Mouse (Mus musculus): ENCODE data around the gene H2afy. TPM values are rescaled to one million over a fixed set of nuclear protein-coding genes. Genes with fewer than 3 reads are reported as not detected.

Gene H2afy
- polyA plus RNA-seq (2021; fragmentation: Nextera tagmentation), result 35.1 and 92.5 TPM in 2 replicates
- long read RNA-seq, experiment 1, transcript H2afy-201 (9 exons, 2,046 nt), result major isoform, 7 of 33 reads
- long read RNA-seq, experiment 1, partial matches to known transcripts, result 8 of 33 reads
- long read RNA-seq, experiment 1, other reads (novel, unspliced or antisense), result 12 of 33 reads
- long read RNA-seq, experiment 2, partial matches to known transcripts, result 14 of 58 reads
- long read RNA-seq, experiment 2, other reads (novel, unspliced or antisense), result 35 of 58 reads

DNA sequence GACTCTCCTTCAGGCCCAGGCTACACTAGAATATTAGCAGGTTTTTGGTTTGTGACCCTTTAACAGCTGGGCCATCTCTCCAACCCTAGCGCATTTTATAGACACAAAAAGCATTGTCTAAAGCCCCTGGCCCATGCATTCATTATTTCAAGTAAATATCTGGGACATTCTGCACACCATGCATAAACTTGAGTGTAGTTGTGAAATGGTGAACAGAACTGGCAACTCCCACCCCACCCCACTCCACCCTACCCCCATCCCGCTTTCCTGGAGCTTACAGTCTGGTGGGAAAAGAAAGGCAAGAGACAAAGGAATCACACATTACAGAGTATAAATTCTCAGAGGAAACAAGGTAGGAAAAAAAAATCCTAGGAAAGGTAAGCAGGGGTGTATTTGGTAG, at the start of gene H2afy:
TSS of gene H2afy (minus strand) at position 162 of the 400 bp plus-strand sequence.

DNA sequence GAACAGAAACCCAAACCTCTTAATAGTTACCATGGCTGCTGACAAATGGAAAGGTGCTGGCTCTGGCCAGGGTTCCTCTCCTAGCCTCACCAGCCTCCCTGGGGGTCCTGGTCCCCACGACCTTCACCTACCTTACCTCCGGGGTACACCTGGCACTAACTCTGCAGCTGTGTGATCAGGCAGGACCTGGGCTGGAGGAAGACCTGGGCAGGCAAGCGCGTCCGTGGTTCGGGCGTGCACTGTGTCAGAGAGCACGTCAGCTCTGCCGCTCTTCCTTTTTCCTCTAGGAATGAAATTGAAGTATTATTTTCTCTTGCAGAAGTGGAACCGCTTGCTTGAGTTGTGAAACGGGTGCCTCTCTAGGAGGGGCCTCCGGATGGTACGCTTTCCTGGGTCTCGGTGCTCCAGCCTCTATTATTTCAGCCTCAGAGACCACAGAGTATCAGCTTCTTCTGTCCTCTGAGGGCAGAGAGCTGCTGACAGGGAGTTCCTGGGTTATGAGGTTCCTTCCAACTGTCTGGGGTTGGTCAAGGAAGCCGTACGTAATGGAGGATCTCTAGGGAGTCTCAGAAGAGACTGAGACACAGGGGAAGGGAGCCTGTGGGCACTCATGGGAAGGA, 42.4 kb upstream of the H2afy start, which contains the start of gene Tifab:
TSS of gene Tifab (minus strand) at position 470 of the 620 bp plus-strand sequence.

Other genes starting within 250 kb of the H2afy start
- gene Tifab, start 42.5 kb upstream of the H2afy start, polyA plus RNA-seq (2021; fragmentation: Nextera tagmentation), result 0.96 and 1.4 TPM in 2 replicates
- gene Neurog1, start 115.8 kb upstream of the H2afy start, polyA plus RNA-seq (2021; fragmentation: Nextera tagmentation), result 0.33 TPM in 1 of 2 replicates, not detected in the other
- 44.6 and 115 TPM in 2 replicates for gene Cxcl14, start 160.2 kb upstream of the H2afy start, polyA plus RNA-seq (2021; fragmentation: Nextera tagmentation)

All from left cerebral cortex, adult 6 months (tissue).